Mouse (Mus musculus) Muller cell, postnatal 12 days (primary cell): ENCODE data around the gene Mcm10.
"Not testable (repeated sequence)": the region's sequence is repeated elsewhere in the genome, so short reads cannot be mapped to it uniquely, and the experiment has no call there.

ENCODE experiments used
- DNase-seq: peaks from one replicate; pipeline ENCODE4 v3.0.0-alpha.2; 2015; ENCODE audit errors: inconsistent ontology term

Mcm10 gene

DNA sequence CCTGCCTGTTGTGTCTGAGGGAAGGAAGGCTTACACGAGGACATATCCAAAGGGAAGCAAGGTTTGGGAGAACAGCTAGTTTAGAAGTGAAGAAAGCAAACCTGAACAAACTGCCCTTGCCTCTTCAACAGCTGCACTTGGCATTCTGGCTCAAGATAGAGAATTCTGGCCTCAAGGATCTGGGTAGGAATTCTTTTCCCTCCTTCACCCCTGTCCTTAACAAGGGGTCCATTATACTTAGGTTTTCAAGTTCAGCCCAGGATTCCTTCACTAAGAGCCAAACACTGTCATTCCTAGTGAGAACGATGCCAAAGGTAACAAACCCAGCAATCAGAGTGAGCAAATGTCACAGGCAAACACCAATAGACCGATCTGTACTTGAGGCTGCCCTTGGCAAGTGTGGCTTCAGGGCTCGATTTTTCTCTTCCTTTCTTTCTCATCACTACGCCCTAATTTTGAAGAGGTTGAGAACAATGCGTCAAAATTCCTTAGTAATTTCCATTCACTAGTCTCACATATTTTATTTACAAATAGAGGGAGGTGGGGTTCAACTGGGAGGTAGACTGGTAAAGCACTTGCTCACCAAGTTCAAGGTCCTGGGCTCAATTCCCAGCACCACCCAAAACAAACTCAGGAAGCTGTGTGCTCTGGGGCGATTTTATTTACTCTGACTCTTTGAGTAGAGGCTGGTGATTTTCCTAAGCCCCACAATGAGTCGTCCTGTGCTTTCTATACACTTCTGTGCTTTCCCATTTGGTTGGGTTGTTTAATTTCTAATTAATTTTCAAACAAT is 25.0 kb downstream of the Mcm10 start:
- peak; percentile 20 for DNase-seq

DNA sequence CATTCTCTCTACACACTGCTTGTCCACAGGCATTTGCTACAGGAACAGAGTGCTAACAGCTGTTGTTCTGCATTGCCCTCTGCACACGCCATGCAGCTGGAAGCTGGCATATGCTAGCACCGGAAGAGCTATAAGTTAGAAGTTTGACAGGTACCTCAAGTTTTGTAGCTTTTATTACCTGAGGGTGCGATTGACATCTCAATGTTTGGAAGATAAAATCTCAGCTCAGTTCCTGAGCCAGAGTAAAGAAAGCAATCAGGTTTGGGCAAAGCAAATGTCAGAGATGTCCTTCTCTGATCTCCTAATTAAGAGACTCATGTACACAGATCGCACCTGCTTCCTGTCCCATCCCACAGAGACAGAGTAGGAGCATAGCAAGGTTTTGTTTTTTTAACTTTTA is 25.8 kb downstream of the Mcm10 start:
- DNase-seq, result no peak

DNA sequence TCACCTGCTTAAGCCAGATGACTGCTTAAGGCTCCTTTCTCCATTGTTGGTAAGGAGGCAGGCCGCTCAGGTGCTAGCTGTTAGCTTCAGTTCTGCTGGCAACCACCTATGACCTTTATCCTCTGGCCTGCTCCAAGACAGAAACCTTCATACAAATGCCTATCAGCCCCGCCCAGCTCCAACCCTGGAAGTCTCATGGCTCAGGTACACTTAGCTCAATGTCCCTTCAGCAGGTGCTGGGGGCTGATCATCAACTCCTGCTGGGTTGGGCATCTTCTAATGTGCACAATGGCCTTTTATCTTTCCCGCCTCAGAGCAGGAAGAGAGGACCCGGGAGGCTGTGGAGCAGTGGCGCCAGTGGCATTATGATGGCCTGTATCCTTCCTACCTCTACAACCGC is 27.6 kb downstream of the Mcm10 start:
- DNase-seq, result no peak

DNA sequence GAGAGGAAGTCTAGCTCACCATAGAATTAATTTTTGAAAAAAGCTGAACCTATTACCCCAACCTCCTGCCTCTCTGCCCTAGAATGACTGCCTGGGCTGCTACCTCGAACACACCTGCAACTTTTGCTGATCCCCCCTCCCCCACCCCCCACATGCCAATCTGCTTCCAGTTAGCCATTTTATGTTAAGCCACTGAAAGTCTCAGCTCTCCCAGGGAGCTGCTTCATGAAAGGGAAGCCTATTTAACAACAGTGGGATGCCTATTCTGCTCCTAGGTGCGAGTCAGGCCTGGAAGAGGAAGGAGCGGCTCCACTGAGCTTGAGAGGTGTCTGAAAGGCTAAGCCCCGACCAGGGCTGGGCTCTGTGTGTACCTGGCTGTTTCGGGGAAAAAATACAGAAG is 28.6 kb downstream of the Mcm10 start:
- no peak for DNase-seq

DNA sequence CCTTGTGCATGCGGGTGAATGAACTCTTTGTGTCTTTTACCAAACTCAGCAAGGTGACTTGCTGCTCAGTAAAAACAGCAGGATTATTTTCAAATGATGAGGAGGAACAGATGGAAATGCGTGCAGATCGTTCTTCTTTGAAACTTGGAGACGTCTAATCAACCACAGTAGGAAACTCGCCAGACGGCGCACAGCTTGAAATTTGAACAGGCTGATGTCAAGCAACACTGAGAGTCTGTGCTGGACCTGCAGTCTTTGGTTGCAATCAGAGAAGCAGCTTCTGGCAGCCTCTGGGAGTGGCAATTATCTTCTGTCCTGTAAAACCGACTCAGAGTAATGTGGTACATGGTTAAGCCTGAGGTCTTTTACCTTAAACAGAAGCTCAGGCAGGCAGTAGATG is 34.5 kb downstream of the Mcm10 start:
- DNase-seq, result peak; percentile 18

DNA sequence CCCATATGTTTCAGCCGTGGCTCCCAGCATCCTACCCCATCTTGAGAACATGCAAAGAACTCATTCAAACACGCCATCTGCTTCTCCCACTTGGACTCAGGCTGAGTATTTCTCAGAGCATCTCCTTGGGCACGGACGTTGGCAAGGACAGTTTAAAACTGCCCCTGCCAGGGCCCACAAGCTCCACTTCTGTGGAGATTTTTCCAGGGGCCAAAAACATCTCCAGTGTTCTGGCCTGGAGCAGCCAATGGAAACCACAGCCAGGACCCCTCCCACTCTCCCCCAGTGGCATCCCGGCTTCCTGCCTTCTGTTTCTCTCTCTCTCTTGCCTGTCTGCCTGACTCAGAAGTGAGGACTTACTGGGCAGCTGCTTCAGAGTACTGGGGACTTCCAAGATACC is 36.8 kb downstream of the Mcm10 start, which contains the start of gene Ucma:
Ucma (plus strand) TSS at position 316 of the 400 bp plus-strand sequence.
- DNase-seq, result peak; percentile 35

DNA sequence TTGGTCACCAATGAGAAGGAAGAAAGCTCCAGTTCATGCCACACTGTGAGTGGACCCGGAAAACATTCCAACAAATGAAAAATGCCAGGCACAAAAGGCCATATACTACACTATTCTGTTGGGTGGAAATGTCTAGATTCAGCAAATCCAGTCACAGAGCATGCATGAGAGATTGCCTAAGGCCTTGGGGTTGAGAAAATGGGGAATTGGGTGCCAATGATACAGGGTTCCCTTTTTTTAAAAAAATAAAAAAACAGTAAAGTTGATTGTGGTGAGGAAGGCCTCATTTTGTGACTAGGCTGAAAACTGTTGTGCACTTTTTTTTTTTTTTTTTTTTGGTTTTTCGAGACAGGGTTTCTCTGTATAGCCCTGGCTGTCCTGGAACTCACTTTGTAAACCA is 43.5 kb downstream of the Mcm10 start:
- no peak for DNase-seq

DNA sequence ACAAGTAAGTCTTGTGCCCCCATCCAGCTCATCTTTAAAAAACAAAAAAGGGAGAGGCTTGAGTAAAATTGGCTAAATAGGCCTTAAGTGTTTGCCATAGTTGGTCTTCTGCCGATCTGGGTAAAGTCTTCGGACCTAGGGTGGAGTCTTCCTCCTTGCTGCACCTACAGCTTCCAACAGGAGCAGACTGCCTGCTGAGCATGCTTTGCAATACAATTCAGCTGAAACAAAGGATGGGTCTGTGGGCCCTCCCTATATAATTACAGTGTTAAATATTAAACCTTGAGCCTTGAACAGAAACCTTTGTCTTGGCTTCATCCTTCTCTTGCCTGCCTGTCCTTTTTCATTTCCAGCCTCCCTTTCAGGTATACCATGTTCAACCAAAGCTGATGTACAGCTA is 44.8 kb downstream of the Mcm10 start:
- DNase-seq, result no peak

DNA sequence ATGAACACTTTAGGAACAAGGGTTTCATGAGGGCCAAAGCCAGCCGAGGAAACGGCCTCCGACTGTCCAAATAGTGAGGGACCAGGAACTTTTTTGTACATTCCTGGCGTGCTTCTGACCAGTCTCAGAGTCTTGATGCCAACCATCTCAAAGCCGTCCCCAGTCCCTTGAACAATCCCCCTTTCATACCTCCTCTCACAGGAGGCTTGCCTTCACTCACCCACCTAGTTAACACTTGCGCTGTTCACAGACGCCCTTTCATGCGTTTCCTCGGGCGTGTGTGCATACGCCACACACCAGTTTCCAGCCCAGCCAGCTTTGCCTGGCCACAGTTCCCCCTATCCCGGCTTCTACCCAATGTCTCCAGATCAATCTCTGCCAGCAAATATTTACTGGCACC is 54.6 kb downstream of the Mcm10 start:
- DNase-seq, result no peak

DNA sequence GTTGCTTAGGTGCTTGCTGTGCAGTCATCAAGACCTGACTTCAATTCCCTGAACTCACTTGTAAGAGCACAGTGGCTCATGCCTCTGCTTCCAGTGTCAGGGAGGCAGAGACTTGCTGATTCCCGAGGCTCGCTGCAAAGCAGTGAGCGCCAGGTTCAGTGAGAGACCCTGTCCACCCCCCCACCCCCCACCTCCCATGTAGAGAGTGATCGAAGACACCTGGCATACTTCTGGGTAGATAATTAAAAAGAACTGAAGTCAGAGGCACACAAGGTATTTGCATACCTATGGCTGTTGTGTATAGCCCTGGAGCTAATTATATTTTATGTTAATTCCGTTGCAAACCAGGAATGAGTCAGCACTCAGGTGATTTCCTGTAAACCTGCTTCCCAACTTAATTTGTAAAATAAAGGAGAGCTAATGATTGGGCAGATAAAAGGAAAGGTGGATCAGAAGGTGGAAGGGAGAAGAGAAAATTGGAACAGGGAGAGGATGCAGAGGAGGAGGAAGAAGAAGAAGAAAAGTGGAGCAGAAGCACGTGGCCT is 58.3 kb downstream of the Mcm10 start:
- no peak for DNase-seq

DNA sequence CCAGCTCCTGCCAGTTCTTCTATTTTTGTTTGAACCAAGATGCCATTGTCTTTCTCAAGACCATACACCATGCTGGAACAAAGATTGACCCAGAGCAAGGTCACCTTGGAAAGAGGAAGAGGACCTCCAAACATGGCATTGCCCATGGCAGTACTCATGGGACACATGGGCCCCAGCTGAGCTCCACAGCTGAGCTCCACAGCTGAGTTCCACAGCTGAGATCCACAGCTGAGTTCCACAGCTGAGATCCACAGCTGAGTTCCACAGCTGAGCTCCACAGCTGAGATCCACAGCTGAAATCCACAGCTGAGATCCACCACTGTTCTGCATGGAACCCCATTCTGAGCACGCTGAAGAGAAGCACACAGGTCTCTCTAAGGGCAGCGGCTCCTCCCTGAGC is 61.6 kb downstream of the Mcm10 start:
- no peak for DNase-seq

DNA sequence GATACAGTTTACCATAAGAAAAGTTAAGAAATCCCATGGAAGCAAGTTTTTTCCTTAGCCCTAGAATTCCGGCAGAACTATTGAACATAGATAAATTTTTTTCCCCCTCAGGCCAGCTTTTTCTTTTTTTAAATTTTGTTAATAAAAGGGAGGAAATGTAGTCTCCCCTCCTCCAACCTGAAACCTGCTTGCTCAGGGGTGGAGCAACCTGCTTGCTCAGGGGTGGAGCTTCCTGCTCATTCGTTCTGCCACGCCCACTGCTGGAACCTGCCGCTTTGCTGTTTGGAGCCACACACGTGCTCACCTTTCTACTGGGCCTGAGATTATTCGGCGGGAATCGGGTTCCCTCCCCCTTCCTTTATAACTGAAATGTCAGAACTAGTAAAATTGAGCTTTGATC is 62.9 kb downstream of the Mcm10 start:
- not testable (repeated sequence) for DNase-seq

DNA sequence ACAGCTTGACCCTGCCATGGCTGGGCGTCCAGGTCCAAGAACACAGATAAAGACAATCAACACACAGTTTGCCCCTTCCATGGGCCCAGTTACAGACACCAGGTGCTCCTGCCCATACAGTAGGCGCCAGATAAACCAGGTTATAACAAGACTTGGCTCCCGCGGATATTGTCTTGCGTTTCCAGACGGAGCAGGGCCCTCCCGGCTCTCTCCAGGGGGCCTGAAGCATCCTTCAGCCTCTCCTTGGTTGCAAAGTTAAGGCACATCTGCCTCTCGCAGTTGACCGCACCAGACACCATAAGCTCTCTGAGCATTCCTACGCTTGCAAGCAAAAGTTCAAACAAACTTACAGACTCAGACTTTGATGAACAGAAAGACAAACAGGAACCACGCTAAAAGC is 71.7 kb downstream of the Mcm10 start:
- DNase-seq, result no peak
